Mouse (Mus musculus) ovary, adult 10 weeks (tissue): ENCODE data around the gene Arhgap21. TPM values are rescaled to one million over a fixed set of nuclear protein-coding genes. Genes with fewer than 3 reads are reported as not detected.

Source experiments
- polyA plus RNA-seq: library from polyadenylated mRNA; stranded (reverse); fragments of 350-450 nt; fragmentation: Illumina TruSeq; extraction: RNeasy Lipid Tissue Mini Kit (QIAGEN cat#74804); gene quantifications from one replicate; pipeline ENCODE4 v1.2.3, GENCODE M21; 2014

The Arhgap21 gene
- polyA plus RNA-seq = 57.4 TPM

DNA sequence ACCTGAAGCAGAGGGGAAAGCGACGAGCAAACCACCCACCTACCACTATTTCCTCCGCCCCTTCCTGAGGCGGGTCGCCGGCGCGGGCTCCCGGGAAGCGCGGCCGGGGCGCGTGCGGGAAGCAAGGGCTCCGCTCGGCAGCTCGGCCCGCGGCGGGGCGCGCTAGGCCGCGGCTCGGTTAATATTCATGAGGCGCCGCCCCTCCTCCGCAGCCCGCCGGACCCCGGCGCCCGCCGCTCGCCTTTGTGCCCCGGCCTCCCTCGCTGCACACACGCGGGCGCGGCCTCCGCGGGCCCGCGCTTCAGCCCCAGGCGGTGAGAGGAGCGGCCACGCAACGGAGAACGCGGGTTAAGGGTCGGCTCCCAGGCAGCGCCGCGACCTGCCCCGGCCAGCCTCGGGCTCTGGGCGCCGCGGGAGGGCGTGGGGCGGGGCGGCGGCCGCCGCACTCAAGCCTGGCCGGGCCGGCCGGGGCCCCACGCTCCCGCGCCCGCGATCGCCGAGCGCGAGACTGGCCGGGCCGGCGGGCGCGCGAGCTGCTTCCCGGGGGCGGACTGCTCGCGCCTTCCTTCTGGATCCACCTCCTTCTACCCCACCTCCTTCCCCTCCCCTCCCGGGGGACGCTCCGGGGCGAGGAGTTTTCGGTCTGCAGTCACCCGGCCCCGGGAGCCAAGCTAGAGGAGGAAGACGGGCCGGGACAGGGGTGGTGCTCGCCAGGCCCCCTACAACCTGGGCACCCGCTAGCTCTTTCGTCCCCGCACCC is at the start of gene Arhgap21:
Gene Arhgap21, minus strand, starts transcription at position 441 of the 760 bp plus-strand sequence.

Other genes with a start within 250 kb of the Arhgap21 start
- 33.2 TPM for gene Enkur, start 236.5 kb upstream of the Arhgap21 start, polyA plus RNA-seq
- gene Thnsl1, start 236.8 kb upstream of the Arhgap21 start, polyA plus RNA-seq = 15.1 TPM